Mouse (Mus musculus) spleen, adult 2 months (tissue): ENCODE data around the gene Svip. TPM values are rescaled to one million over a fixed set of nuclear protein-coding genes. Genes with fewer than 3 reads are reported as not detected.

Experiments
- DNase-seq, 2 experiments: peaks; one replicate each; pipeline versions ENCODE4 v3.0.0 to v3.0.0-alpha.2; 2012 to 2021; ENCODE audit warnings: low spot score in 2 of 2, low read depth in 1 of 2
- H3K27ac ChIP-seq: fragments of 200-500 bp; 2 replicates; pipeline ENCODE4 v1.5.1; 2012; ENCODE audit warnings: low read length, inconsistent platforms; ENCODE audit not compliant: insufficient read depth
- H3K27me3 ChIP-seq: fragments of 200-500 bp; 2 replicates; pipeline ENCODE4 v1.6.1; 2012; ENCODE audit warnings: mild to moderate bottlenecking, moderate library complexity, low read length, inconsistent platforms; ENCODE audit not compliant: control insufficient read depth, insufficient read depth
- H3K36me3 ChIP-seq: fragments of 200-500 bp; 2 replicates; pipeline ENCODE4 v1.6.1; 2012; ENCODE audit warnings: mild to moderate bottlenecking, low read length, inconsistent platforms; ENCODE audit not compliant: control insufficient read depth, insufficient read depth
- H3K4me1 ChIP-seq: fragments of 200-500 bp; 2 replicates; pipeline ENCODE4 v1.6.1; 2011; ENCODE audit warnings: inconsistent platforms; ENCODE audit not compliant: control insufficient read depth, insufficient read depth, insufficient read length
- H3K4me3 ChIP-seq: fragments of 200-500 bp; 2 replicates; pipeline ENCODE4 v1.5.1; 2011; ENCODE audit warnings: mild to moderate bottlenecking, inconsistent platforms; ENCODE audit not compliant: insufficient read depth, insufficient read length; ENCODE audit errors: extremely low read depth
- CTCF ChIP-seq: fragments of 200-500 bp; IDR thresholded peaks from 2 replicates; pipeline ENCODE4 v1.5.1; 2011; ENCODE audit warnings: mild to moderate bottlenecking, inconsistent platforms; ENCODE audit not compliant: insufficient read depth, insufficient read length, insufficient replicate concordance; ENCODE audit errors: extremely low read depth
- POLR2A ChIP-seq: fragments of 200-500 bp; IDR thresholded peaks from 2 replicates; pipeline ENCODE4 v1.6.1; 2011; ENCODE audit warnings: low read depth, low read length, inconsistent platforms
- WGBS: fragments of 180-500 bp; shearing (Covaris S2); methylation state at CpG from one replicate; pipeline ENCODE4 v1.1.7; 2018; 5-methylcytosine and 5-hydroxymethylcytosine counted together
- polyA plus RNA-seq: library from polyadenylated mRNA; depleted of rRNA; stranded (reverse); fragments of >200 nt; gene quantifications from 2 replicates; pipeline ENCODE4 v1.2.3, GENCODE M21; 2012; rRNA removed

The Svip gene
- polyA plus RNA-seq, 1 experiment = 0.68 TPM

- no peaks in the 10 kb centered on the region for H3K4me1 ChIP-seq
- TF ChIP-seq CTCF (no peak), POLR2A (no peak)
- no peak overlapping the region for H3K27ac ChIP-seq
- DNase-seq = no peak
- WGBS = 88% methylated on average over 7 of the region's 7 CpGs
- no peaks in the 10 kb centered on the region for H3K36me3 ChIP-seq
- H3K4me3 ChIP-seq = no peak overlapping the region
- no peaks in the 10 kb centered on the region for H3K27me3 ChIP-seq
Observed at GRCm38 (mm10) chr7:51964681-51965080, 41.1 kb downstream of the Svip start.

GRCm38 (mm10) chr7:51962219-51962952, 43.4 kb downstream of the Svip start:
- Histone ChIP-seq H3K4me3 (no peak overlapping the region), H3K27me3 (no peaks in the 10 kb centered on the region), H3K4me1 (no peaks in the 10 kb centered on the region), H3K27ac (no peak overlapping the region), H3K36me3 (no peaks in the 10 kb centered on the region)
- TF ChIP-seq CTCF (no peak), POLR2A (no peak)
- no peak for DNase-seq
- WGBS = 85% methylated on average over 10 of the region's 10 CpGs

GRCm38 (mm10) chr7:51960698-51961374, 45.0 kb downstream of the Svip start:
- TF ChIP-seq POLR2A (no peak), CTCF (no peak)
- H3K4me3 ChIP-seq = no peak overlapping the region
- H3K27me3 ChIP-seq = no peaks in the 10 kb centered on the region

GRCm38 (mm10) chr7:51957766-51958165, 48.1 kb downstream of the Svip start:
- H3K36me3 ChIP-seq = no peaks in the 10 kb centered on the region
- no peaks in the 10 kb centered on the region for H3K27me3 ChIP-seq
- TF ChIP-seq POLR2A (no peak), CTCF (no peak)
- no peak overlapping the region for H3K4me3 ChIP-seq
- DNase-seq = no peak
- no peak overlapping the region for H3K27ac ChIP-seq
- H3K4me1 ChIP-seq = no peaks in the 10 kb centered on the region

More at GRCm38 (mm10) chr7:51960698-51961374, 45.0 kb downstream of the Svip start:
- no peaks in the 10 kb centered on the region for H3K36me3 ChIP-seq
- no peak overlapping the region for H3K27ac ChIP-seq
- H3K4me1 ChIP-seq = no peaks in the 10 kb centered on the region
- no peak for DNase-seq
- 83% methylated on average over 6 of the region's 6 CpGs for WGBS

- Histone ChIP-seq H3K4me1 (no peaks in the 10 kb centered on the region), H3K27me3 (no peaks in the 10 kb centered on the region), H3K36me3 (no peaks in the 10 kb centered on the region), H3K4me3 (no peak overlapping the region), H3K27ac (no peak overlapping the region)
- WGBS = 73% methylated on average over 9 of the region's 9 CpGs
- TF ChIP-seq POLR2A (no peak), CTCF (no peak)
- no peak for DNase-seq
Observed at GRCm38 (mm10) chr7:51955424-51956041, 50.3 kb downstream of the Svip start.

Other genes with a start within 250 kb of the Svip start
- 0.69 and 0.87 TPM in 2 replicates for gene Gas2, start 144.0 kb downstream of the Svip start, polyA plus RNA-seq
- 6.3 and 14.3 TPM in 2 replicates for gene Fancf, start 143.8 kb downstream of the Svip start, polyA plus RNA-seq
- gene 1700015G11Rik, start 9.7 kb upstream of the Svip start, polyA plus RNA-seq = not detected in 2 replicates